Mouse (Mus musculus): ENCODE results near the gene Gm44503. TPM values are rescaled to one million over a fixed set of nuclear protein-coding genes. Genes with fewer than 3 reads are reported as not detected.

Gene Gm44503
- polyA plus RNA-seq (2014; fragmentation: Nextera tagmentation; extraction: Ambion mirVana) = not detected in 2 replicates

- DNase-seq (ENCODE audit: low spot score, missing footprints) = peak; percentile 98
- no peaks in the 10 kb centered on the region for H3K36me3 ChIP-seq (ENCODE audit: control insufficient read depth, insufficient read depth, low read length)
- H3K4me2 ChIP-seq = peak within 1 kb of the TSS; percentile 57
- H3K4me3 ChIP-seq (ENCODE audit: low read depth, low read length) = peak within 1 kb of the TSS; percentile 71
- no peaks in the 10 kb centered on the region for H3K27me3 ChIP-seq (ENCODE audit: control insufficient read depth, insufficient read depth, low read length)
- peak within 1 kb of the TSS; percentile 73 for H3K9ac ChIP-seq (ENCODE audit: low read length)
- WGBS = 3% methylated on average over 43 of the region's 43 CpGs
- no peaks in the 10 kb centered on the region for H3K9me3 ChIP-seq (ENCODE audit: control insufficient read depth, low read length)
- H3K4me1 ChIP-seq (ENCODE audit: control insufficient read depth, insufficient read depth, low read length) = no peaks in the 10 kb centered on the region
- peak within 1 kb of the TSS; percentile 30; the same call in 1 of the 2 replicates for H3K27ac ChIP-seq (ENCODE audit: low read depth, low read length)
- peak; percentile 98 for ATAC-seq (ENCODE audit: low FRiP score)
Observed at GRCm38 (mm10) chr9:72958521-72959450, at the start of gene Gm44503, which contains the start of gene Dyx1c1. Gene Gm44503 (plus strand): TSS chr9:72958852. Gene Dyx1c1 (plus strand): TSS chr9:72958785.

- ATAC-seq (ENCODE audit: low FRiP score) = no peak
- H3K27ac ChIP-seq (ENCODE audit: low read depth, low read length) = no peak overlapping the region
- WGBS = 96% methylated on average over 2 of the region's 2 CpGs
Observed at GRCm38 (mm10) chr9:72911381-72911780, 47.3 kb upstream of the Gm44503 start.

GRCm38 (mm10) chr9:72913551-72913950 is 45.1 kb upstream of the Gm44503 start:
- H3K27me3 ChIP-seq (ENCODE audit: control insufficient read depth, insufficient read depth, low read length) = no peaks in the 10 kb centered on the region
- H3K4me2 ChIP-seq = no peak overlapping the region
- no peaks in the 10 kb centered on the region for H3K9me3 ChIP-seq (ENCODE audit: control insufficient read depth, low read length)
- no peak for DNase-seq (ENCODE audit: low spot score, missing footprints)
- H3K4me3 ChIP-seq (ENCODE audit: low read depth, low read length) = no peak overlapping the region
- no peak overlapping the region for H3K27ac ChIP-seq (ENCODE audit: low read depth, low read length)
- WGBS = 87% methylated on average over 6 of the region's 6 CpGs
- no peak overlapping the region for H3K9ac ChIP-seq (ENCODE audit: low read length)
- H3K4me1 ChIP-seq (ENCODE audit: control insufficient read depth, insufficient read depth, low read length) = no peaks in the 10 kb centered on the region
- peaks cover 5% of the 10 kb centered on the region for H3K36me3 ChIP-seq (ENCODE audit: control insufficient read depth, insufficient read depth, low read length)
- ATAC-seq (ENCODE audit: low FRiP score) = no peak

More at GRCm38 (mm10) chr9:72911381-72911780, 47.3 kb upstream of the Gm44503 start:
- Histone ChIP-seq H3K4me2 (no peak overlapping the region), H3K27me3 (ENCODE audit: control insufficient read depth, insufficient read depth, low read length) (no peaks in the 10 kb centered on the region), H3K4me1 (ENCODE audit: control insufficient read depth, insufficient read depth, low read length) (no peaks in the 10 kb centered on the region), H3K9ac (ENCODE audit: low read length) (no peak overlapping the region), H3K9me3 (ENCODE audit: control insufficient read depth, low read length) (no peaks in the 10 kb centered on the region), H3K4me3 (ENCODE audit: low read depth, low read length) (no peak overlapping the region), H3K36me3 (ENCODE audit: control insufficient read depth, insufficient read depth, low read length) (peaks cover 5% of the 10 kb centered on the region)
- no peak for DNase-seq (ENCODE audit: low spot score, missing footprints)

- Histone ChIP-seq H3K9me3 (ENCODE audit: control insufficient read depth, low read length) (no peaks in the 10 kb centered on the region), H3K27me3 (ENCODE audit: control insufficient read depth, insufficient read depth, low read length) (no peaks in the 10 kb centered on the region), H3K36me3 (ENCODE audit: control insufficient read depth, insufficient read depth, low read length) (peaks cover 5% of the 10 kb centered on the region), H3K4me1 (ENCODE audit: control insufficient read depth, insufficient read depth, low read length) (no peaks in the 10 kb centered on the region), H3K4me3 (ENCODE audit: low read depth, low read length) (no peak overlapping the region), H3K27ac (ENCODE audit: low read depth, low read length) (no peak overlapping the region), H3K9ac (ENCODE audit: low read length) (no peak overlapping the region), H3K4me2 (no peak overlapping the region)
- 81% methylated on average over 7 of the region's 7 CpGs for WGBS
- ATAC-seq (ENCODE audit: low FRiP score) = no peak
- DNase-seq (ENCODE audit: low spot score, missing footprints) = no peak
Observed at GRCm38 (mm10) chr9:72915728-72916127, 42.9 kb upstream of the Gm44503 start.

- H3K27me3 ChIP-seq (ENCODE audit: control insufficient read depth, insufficient read depth, low read length) = no peaks in the 10 kb centered on the region
- ATAC-seq (ENCODE audit: low FRiP score) (no peak), DNase-seq (ENCODE audit: low spot score, missing footprints) (no peak)
- no peak overlapping the region for H3K4me3 ChIP-seq (ENCODE audit: low read depth, low read length)
- no peak overlapping the region for H3K27ac ChIP-seq (ENCODE audit: low read depth, low read length)
- no peak overlapping the region for H3K9ac ChIP-seq (ENCODE audit: low read length)
- H3K4me1 ChIP-seq (ENCODE audit: control insufficient read depth, insufficient read depth, low read length) = peaks cover 9% of the 10 kb centered on the region; the same call in 1 of the 2 replicates
- H3K9me3 ChIP-seq (ENCODE audit: control insufficient read depth, low read length) = no peaks in the 10 kb centered on the region
- H3K36me3 ChIP-seq (ENCODE audit: control insufficient read depth, insufficient read depth, low read length) = no peaks in the 10 kb centered on the region
- 74% methylated on average over 3 of the region's 3 CpGs for WGBS
- no peak overlapping the region for H3K4me2 ChIP-seq
Observed at GRCm38 (mm10) chr9:72923068-72923467, 35.6 kb upstream of the Gm44503 start.

DNA sequence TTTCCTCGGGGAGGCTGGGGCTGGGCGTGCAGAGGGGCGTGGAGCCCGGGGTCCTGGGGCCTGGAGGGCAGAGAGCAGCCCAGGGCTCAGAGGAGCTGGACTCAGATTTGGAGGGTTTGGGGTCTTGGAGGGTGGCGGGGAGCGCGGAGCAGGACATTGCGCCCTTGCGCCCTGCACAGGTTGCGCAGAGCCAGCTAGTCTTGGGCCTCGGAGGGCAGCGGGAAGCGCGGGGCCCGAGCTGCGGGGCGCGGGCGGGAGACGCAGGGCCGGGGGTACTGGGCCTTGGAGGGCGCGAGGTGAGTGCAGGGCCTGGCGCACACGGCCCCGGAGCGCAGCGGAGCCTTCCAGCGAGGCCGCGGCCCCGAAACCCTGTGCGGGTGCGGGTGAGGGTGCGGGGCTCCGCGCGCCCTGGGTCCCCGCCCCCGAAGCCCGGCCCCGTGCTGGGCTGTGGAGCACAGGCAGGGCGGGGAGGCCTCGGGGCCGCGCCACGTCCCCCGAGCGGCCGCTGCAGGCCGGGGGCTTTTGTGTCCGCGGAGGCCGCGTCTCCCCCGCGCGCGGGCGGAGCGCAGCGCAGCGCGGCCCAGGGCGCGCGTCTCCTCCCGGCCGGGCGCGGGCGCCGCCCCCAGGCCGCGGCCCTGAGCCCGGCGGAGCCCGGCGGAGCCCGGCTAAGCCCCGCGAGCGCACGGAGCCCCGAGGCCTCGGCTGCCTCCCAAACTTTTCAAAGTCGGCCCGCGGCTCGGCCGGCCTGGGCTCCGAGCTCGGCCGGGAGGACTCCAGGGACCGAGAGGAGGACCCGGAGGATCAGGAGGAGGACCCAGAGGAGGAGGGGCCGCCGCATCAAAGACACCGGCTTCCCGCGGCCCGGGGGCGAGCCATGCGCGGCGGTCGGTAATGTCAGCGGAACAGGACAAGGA is 33.4 kb upstream of the Gm44503 start, which contains the start of gene Pygo1:
Gene Pygo1 (plus strand): TSS at position 625 of the 914 bp plus-strand sequence.
- Histone ChIP-seq H3K9me3 (ENCODE audit: control insufficient read depth, low read length) (no peaks in the 10 kb centered on the region), H3K4me2 (peak within 1 kb of the TSS; percentile 94), H3K9ac (ENCODE audit: low read length) (peak within 1 kb of the TSS; percentile 95), H3K4me3 (ENCODE audit: low read depth, low read length) (peak within 1 kb of the TSS; percentile 73), H3K36me3 (ENCODE audit: control insufficient read depth, insufficient read depth, low read length) (no peaks in the 10 kb centered on the region), H3K4me1 (ENCODE audit: control insufficient read depth, insufficient read depth, low read length) (peaks cover 9% of the 10 kb centered on the region; the same call in 1 of the 2 replicates), H3K27me3 (ENCODE audit: control insufficient read depth, insufficient read depth, low read length) (no peaks in the 10 kb centered on the region), H3K27ac (ENCODE audit: low read depth, low read length) (peak within 1 kb of the TSS; percentile 69)
- under 1% methylated on average over 83 of the region's 108 CpGs for WGBS
- peak; percentile 96 for DNase-seq (ENCODE audit: low spot score, missing footprints)
- peak; percentile 86 for ATAC-seq (ENCODE audit: low FRiP score)

DNA sequence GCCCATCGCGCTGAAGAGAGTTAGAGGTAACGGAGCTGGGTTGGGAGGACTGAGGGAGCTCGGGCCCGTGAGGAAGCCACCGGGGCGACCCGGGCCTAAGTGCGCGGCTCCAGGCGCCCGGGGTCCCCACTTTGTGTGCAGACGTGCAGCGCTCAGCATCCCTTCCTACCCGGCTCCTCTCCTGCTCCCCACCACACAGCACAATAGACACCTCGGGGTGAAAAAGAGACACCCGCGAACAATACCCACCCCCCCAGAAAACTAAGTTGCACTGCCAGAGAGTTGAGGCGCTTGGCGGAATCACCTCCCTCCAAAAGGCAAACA is 32.8 kb upstream of the Gm44503 start:
- peak overlapping the region; percentile 95 for H3K9ac ChIP-seq (ENCODE audit: low read length)
- DNase-seq (ENCODE audit: low spot score, missing footprints) (no peak), ATAC-seq (ENCODE audit: low FRiP score) (peak; percentile 75; the same call in 1 of the 2 replicates)
- no peaks in the 10 kb centered on the region for H3K27me3 ChIP-seq (ENCODE audit: control insufficient read depth, insufficient read depth, low read length)
- H3K4me2 ChIP-seq = peak overlapping the region; percentile 94
- H3K4me1 ChIP-seq (ENCODE audit: control insufficient read depth, insufficient read depth, low read length) = peaks cover 9% of the 10 kb centered on the region; the same call in 1 of the 2 replicates
- H3K9me3 ChIP-seq (ENCODE audit: control insufficient read depth, low read length) = no peaks in the 10 kb centered on the region
- 1% methylated on average over 20 of the region's 20 CpGs for WGBS
- H3K36me3 ChIP-seq (ENCODE audit: control insufficient read depth, insufficient read depth, low read length) = no peaks in the 10 kb centered on the region
- H3K27ac ChIP-seq (ENCODE audit: low read depth, low read length) = peak overlapping the region; percentile 69
- peak overlapping the region; percentile 73 for H3K4me3 ChIP-seq (ENCODE audit: low read depth, low read length)

- H3K4me2 ChIP-seq = no peak overlapping the region
- DNase-seq (ENCODE audit: low spot score, missing footprints) (no peak), ATAC-seq (ENCODE audit: low FRiP score) (no peak)
- H3K36me3 ChIP-seq (ENCODE audit: control insufficient read depth, insufficient read depth, low read length) = no peaks in the 10 kb centered on the region
- no peaks in the 10 kb centered on the region for H3K27me3 ChIP-seq (ENCODE audit: control insufficient read depth, insufficient read depth, low read length)
- H3K4me1 ChIP-seq (ENCODE audit: control insufficient read depth, insufficient read depth, low read length) = peaks cover 6% of the 10 kb centered on the region; the same call in 1 of the 2 replicates
- 83% methylated on average over 13 of the region's 13 CpGs for WGBS
- H3K9ac ChIP-seq (ENCODE audit: low read length) = no peak overlapping the region
- no peak overlapping the region for H3K27ac ChIP-seq (ENCODE audit: low read depth, low read length)
- H3K9me3 ChIP-seq (ENCODE audit: control insufficient read depth, low read length) = no peaks in the 10 kb centered on the region
- H3K4me3 ChIP-seq (ENCODE audit: low read depth, low read length) = no peak overlapping the region
Observed at GRCm38 (mm10) chr9:72931166-72931790, 27.4 kb upstream of the Gm44503 start.
